Mouse (Mus musculus) kidney, postnatal 14 days (tissue): Measurements from ENCODE around the gene Foxe3.
A peak's percentile ranks its signal among the peaks of the same experiment; 100 is the strongest.
"Not testable (repeated sequence)": the region's sequence is repeated elsewhere in the genome, so short reads cannot be mapped to it uniquely, and the experiment has no call there.

Source experiments
- DNase-seq: peaks from one replicate; pipeline ENCODE4 v3.0.0; 2022; ENCODE audit warnings: mixed read lengths

Foxe3 gene

GRCm38 (mm10) chr4:114925917-114926312 lies at the start of gene Foxe3:
Gene Foxe3, minus strand, starts transcription at chr4:114926013.
- DNase-seq: no peak

GRCm38 (mm10) chr4:114973229-114973740 lies 47.5 kb upstream of the Foxe3 start:
- DNase-seq: no peak

- DNase-seq: no peak
Observed at GRCm38 (mm10) chr4:114970736-114971135, 44.9 kb upstream of the Foxe3 start.

- not testable (repeated sequence) for DNase-seq
Observed at GRCm38 (mm10) chr4:114960881-114961280, 35.1 kb upstream of the Foxe3 start.

DNA sequence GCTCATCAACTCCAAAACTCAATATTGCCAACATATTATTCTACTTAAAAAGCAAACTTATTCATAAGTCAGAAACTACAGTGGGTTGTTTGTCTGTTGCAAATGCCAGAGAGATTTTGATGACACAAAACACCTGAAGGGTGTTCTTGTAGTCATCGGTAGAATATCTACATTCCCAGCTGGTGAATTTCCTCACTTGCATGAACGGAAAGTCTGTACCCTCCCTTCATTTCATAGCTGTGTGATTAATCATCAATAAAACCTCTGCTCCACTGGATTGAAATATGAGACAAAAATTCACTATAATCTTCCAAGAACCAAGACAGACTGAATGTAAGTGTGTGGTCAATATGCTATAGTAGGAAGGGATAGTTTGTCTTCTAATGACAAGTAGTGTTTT lies 33.7 kb upstream of the Foxe3 start:
- DNase-seq: no peak

- no peak for DNase-seq
Observed at GRCm38 (mm10) chr4:114958786-114959185, 33.0 kb upstream of the Foxe3 start.

DNA sequence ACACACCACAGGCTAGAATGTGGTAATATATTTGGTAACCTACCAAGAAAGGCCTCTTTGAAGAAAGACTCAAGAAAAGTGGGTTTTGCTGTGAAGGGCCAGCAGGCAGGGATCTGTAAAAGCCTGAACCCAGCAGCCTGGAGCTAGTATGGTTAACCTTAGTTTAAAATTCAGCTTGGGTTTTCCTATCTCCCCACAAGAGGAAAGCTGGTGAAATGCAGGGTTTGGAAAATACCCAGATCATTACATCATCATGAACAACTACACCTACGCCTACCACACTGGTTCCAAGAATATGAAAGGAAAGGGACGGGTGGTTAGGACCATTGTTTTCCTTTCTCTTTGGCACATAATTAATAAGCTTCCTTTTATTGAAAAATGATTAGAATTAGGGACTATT lies 32.4 kb upstream of the Foxe3 start:
- no peak for DNase-seq

GRCm38 (mm10) chr4:114957403-114957802 lies 31.6 kb upstream of the Foxe3 start:
- peak; percentile 44 for DNase-seq

DNA sequence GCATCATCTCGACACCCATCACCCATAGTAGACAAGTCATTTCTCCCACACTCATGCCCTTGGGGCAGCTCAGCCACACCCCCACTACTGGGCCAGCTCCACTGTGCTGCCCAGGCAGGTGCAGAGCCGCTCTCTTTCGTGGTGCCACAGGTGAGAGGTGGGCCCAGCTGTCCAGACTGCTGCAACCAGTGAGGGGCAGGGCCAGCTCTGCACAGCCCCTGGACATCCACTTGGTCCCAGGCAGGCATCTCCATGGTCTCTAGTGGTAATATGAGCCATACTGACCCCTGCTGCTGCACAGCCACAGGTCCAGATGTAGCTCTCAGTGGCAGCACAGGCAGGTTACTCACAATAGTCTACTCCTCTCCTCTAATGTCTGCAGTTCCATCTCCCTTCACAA lies 27.4 kb upstream of the Foxe3 start:
- no peak for DNase-seq

- no peak for DNase-seq
Observed at GRCm38 (mm10) chr4:114947852-114948481, 22.2 kb upstream of the Foxe3 start.

DNA sequence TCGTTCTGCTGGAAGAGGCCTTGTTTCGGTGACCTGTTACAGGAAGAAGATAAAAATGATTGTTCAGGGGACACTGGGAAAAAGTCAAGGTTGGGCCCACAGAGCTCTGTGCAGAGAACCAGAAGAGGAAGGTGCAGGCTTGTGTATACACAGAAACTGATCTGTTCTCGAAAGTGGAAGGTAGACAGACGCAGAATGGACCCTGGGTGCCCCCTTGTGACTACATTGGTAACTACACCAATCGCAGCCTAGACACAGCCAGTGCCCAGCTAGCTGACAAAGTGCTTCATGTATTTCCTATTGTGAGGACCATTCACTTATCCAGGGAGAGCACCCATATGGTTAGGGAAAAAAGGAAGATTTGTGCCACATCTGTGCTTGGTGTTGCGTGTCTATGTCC lies 21.6 kb upstream of the Foxe3 start:
- peak; percentile 85 for DNase-seq

DNA sequence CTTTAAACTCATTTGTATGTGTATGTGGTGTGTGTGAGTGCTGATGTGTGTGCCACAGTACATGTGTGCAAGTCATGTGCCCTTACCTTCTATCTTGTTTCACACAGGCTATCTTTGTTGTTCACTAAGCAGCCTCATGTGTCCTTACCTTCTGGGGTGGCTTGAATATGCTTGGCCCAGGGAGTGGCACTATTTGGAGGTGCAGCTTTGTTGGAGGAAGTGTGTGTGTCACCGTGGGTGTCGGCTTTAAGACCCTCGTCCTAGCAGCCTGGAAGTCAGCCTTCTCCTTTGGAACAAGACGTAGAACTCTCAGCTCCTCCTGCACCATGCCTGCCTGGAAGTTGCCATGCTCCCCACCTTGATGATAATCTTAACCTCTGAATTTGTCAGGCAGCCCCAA lies 20.6 kb upstream of the Foxe3 start:
- no peak for DNase-seq

- DNase-seq: no peak
Observed at GRCm38 (mm10) chr4:114945021-114945420, 19.2 kb upstream of the Foxe3 start.

- no peak for DNase-seq
Observed at GRCm38 (mm10) chr4:114942583-114942982, 16.8 kb upstream of the Foxe3 start.

DNA sequence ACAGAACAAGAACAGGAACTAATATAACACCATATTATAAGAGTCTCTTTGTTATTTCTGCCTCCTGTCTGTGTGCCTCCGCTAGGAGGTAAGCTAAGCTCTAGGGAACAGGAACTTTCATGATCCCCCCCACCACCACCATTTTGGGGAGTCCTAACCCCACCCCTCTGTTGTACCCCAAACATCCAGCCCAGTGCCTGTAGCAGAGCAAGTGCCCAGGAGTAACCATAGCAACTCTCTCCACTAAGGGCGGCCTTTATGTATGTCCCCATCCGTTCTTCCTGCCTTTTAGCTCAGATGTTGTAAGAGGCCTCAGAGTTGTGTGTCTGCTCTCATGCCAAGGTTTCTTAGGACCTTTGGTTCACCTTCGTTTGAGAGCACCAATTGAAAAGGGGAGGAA lies 16.3 kb upstream of the Foxe3 start:
- DNase-seq: no peak

- DNase-seq: no peak
Observed at GRCm38 (mm10) chr4:114941311-114941710, 15.5 kb upstream of the Foxe3 start.

- no peak for DNase-seq
Observed at GRCm38 (mm10) chr4:114938248-114938647, 12.4 kb upstream of the Foxe3 start.

- no peak for DNase-seq
Observed at GRCm38 (mm10) chr4:114937459-114938047, 11.7 kb upstream of the Foxe3 start.

- no peak for DNase-seq
Observed at GRCm38 (mm10) chr4:114934188-114934587, 8.4 kb upstream of the Foxe3 start.

DNA sequence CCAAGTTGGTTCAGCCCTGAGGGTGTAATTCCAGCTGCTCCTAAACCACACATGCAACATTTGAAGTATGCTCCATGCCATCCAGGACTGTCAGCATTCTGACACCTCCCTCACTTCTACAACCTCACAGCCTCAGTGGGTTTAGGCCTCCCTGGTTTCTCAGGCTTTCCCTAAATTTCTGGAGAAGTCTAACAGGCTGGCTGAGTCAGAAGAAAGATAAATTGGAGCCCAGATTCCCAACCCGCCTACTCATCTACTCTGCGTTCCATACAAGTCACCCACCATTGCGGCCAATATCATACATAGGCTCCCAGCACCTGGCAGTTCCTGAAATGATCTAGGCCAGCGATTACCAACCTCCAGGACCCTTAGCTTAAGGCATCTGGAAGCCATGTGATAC lies 6.9 kb upstream of the Foxe3 start:
- DNase-seq: no peak

GRCm38 (mm10) chr4:114929155-114929554 lies 3.3 kb upstream of the Foxe3 start:
- no peak for DNase-seq

- DNase-seq: peak; percentile 38
Observed at GRCm38 (mm10) chr4:114924971-114925916, 569 bp downstream of the Foxe3 start.

- peak; percentile 51 for DNase-seq
Observed at GRCm38 (mm10) chr4:114917091-114917490, 8.7 kb downstream of the Foxe3 start.

DNA sequence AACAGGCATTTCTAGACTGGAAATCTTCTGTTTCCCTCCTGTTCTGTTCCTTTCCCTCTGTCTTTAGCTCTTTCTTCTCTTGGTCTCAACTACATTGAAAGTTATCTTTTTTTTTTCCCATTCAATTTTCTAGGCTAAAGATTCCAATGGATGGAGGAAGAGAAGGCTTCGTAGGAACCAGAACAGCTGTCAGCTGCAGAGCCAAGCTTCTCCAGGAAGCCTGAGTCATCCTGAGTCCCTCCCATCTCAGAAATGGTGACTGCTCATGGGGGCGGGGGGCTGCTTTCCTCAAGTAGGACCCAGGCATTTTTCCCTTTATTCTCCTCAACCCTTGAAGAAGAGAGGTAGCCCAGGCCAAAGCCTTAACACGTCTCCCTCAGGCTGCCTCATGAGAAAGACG lies 9.8 kb downstream of the Foxe3 start:
- DNase-seq: no peak
